Mouse (Mus musculus): ENCODE measurements at regions not wholly inside any gene's neighbourhood (a gene's known extent, or its start where the extent isn't known, plus 50 kb on each side); places are given as distances from the start of the nearest gene placed in this dataset.

GRCm38 (mm10) chr13:28508184-28508583 lies 250.9 kb downstream of the Gm11361 start:
- TF ChIP-seq ZC3H11A (IDR thresholded peaks at IDR 0.05; ENCODE audit: borderline replicate concordance, low read depth, low read length) (no peak), MAFK (IDR thresholded peaks at IDR 0.05; ENCODE audit: insufficient read depth, low read depth, low read length) (no peak), ZNF384 (IDR thresholded peaks at IDR 0.05; ENCODE audit: low read depth, low read length) (no peak), CHD2 (IDR thresholded peaks at IDR 0.05; ENCODE audit: low read depth, low read length) (no peak), HCFC1 (IDR thresholded peaks at IDR 0.05; ENCODE audit: borderline replicate concordance, insufficient read depth, low read length) (no peak)

Data from ES-E14 (cell line).